Mouse (Mus musculus): ENCODE measurements around the gene Mroh7.

DNA sequence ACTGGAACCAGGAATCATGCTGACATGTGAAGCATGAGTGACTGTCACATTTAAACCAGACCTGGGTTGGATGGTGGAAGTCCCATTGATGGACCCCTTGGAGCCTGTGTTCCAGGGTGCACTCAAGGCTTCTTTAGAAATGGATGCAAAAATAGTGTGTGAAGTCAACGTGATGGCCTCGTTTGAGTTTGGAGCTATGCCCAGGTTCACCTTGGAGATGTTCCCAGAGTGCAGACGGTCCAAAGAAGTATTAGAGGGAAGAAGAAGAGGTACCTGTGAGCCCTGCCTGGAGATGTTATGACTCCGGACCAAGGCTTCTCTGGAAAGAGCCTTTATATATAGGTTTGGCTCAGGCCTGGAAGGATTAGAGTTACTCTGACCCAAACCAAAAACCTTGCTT, 10.1 kb downstream of the Mroh7 start:
- TF ChIP-seq CTCF (IDR thresholded peaks at IDR 0.05; ENCODE audit: extremely low read depth, insufficient read depth, low read length) (no peak), POLR2A (IDR thresholded peaks at IDR 0.05; ENCODE audit: extremely low read depth, insufficient read depth, low read length) (no peak)

Data from cortical plate, adult 2 months (tissue).